Mouse (Mus musculus) 3T3-L1 (cell line): ENCODE results near the gene Ildr1.

ENCODE experiments used
- DNase-seq: peaks from one replicate; pipeline ENCODE4 v3.0.0-alpha.2; 2015; ENCODE audit warnings: low read depth, low spot score

Gene Ildr1

DNA sequence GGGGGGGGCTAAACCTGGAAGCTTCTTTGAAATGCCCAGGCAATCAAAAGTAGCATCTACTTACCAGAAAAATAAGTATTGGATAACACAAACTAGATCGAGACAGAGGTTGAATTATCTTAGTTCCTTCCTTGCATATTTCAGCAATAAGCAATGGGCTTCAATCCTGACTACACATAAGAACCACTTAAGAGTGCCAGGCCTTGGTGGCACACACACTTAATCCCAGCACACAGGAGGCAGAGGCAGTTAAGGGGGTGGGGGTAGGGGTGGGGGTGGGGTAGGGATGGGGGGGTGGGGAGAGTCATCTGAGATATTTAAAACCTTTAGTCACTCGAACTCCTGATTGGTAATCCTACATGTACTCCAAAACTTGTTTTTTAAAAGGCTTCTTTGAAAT, 77.5 kb downstream of the Ildr1 start:
- DNase-seq, result no peak

DNA sequence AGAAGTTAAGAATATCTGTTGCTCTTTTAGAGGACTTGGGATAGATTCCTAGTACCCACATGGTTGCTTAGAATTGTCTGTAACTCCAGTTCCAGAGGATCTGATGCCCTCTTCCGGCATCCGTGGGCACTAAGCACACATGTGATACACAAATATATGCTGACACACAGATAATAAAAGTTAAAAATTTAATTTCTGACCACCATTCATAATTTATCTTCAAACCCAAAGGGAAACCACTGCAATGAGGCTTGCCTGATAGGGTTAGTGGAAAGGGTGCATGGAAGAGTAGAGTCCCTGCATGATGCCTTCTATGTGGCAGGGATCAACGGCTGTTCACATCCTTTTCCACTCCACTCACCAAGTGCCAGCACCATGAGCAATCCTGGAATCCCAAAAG, 77.9 kb downstream of the Ildr1 start:
- DNase-seq, result no peak

DNA sequence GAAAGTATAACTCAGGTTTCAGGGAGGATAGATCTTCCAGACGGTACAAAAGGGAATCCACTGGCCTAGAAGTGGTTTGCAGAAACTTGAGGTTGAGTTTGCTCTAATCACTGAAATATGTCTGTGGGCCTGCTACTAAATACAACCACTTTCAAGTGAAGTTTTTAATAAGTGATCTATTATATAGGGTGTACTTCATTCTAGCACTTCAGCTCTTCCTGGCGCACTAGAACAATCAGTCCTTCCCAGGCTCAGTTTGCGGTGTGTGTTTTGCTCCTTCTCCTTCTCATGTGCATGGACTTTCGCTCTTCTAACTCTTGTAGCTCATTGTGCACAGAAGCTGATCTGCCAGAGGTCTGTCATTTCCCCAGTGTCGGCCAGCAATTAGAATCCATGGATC, 79.2 kb downstream of the Ildr1 start:
- no peak for DNase-seq

- DNase-seq, result no peak
These were observed 81.9 kb downstream of the Ildr1 start for GRCm38 (mm10) chr16:36775658-36776057.
